Mouse (Mus musculus) limb, embryonic 11.5 days (tissue): Measurements from ENCODE around the gene Fam129b. TPM values are rescaled to one million over a fixed set of nuclear protein-coding genes. Genes with fewer than 3 reads are reported as not detected.

ENCODE experiments used
- ATAC-seq: fragments of 200-750 bp; cut with Nextera tagmentation; 2 replicates; pipeline ENCODE4 v1.8.0; 2017; ENCODE audit warnings: low read depth; ENCODE audit not compliant: insufficient number of reproducible peaks, low FRiP score, low TSS enrichment
- DNase-seq: peaks from one replicate; pipeline ENCODE4 v3.0.0-alpha.2; 2015; ENCODE audit warnings: low spot score
- H3K27ac ChIP-seq: fragments of 300-500 bp; sonication (generic); replicated peaks from 2 replicates; pipeline ENCODE4 v1.5.1; 2014; ENCODE audit warnings: low read depth, mild to moderate bottlenecking, low read length
- H3K27me3 ChIP-seq: fragments of 300-500 bp; sonication (generic); 2 replicates; pipeline ENCODE4 v1.6.1; 2014; ENCODE audit warnings: mild to moderate bottlenecking, low read length, mixed read lengths; ENCODE audit not compliant: control insufficient read depth, insufficient read depth
- H3K36me3 ChIP-seq: fragments of 300-500 bp; sonication (generic); 2 replicates; pipeline ENCODE4 v1.6.1; 2014; ENCODE audit warnings: mild to moderate bottlenecking, low read length, moderate library complexity, mixed read lengths; ENCODE audit not compliant: control insufficient read depth, insufficient read depth
- H3K4me1 ChIP-seq: fragments of 300-500 bp; sonication (generic); 2 replicates; pipeline ENCODE4 v1.6.1; 2014; ENCODE audit warnings: low read length, mixed read lengths; ENCODE audit not compliant: control insufficient read depth, insufficient read depth
- H3K4me2 ChIP-seq: fragments of 300-500 bp; sonication (generic); 2 replicates; pipeline ENCODE4 v1.6.1; 2014; ENCODE audit warnings: low read depth, mild to moderate bottlenecking, moderate library complexity; ENCODE audit not compliant: severe bottlenecking
- H3K4me3 ChIP-seq: fragments of 300-500 bp; sonication (generic); 2 replicates; pipeline ENCODE4 v1.5.1; 2014; ENCODE audit warnings: low read depth, low read length
- H3K9ac ChIP-seq: fragments of 300-500 bp; sonication (generic); 2 replicates; pipeline ENCODE4 v1.6.1; 2014; ENCODE audit warnings: mild to moderate bottlenecking, low read length
- H3K9me3 ChIP-seq: fragments of 300-500 bp; sonication (generic); 2 replicates; pipeline ENCODE4 v1.6.1; 2016; ENCODE audit warnings: low read length; ENCODE audit not compliant: control insufficient read depth
- WGBS: fragments of 180-500 bp; shearing (Covaris S2); extraction: QIAGEN DNeasy Blood & Tissue Kit; methylation state at CpG from one replicate; pipeline ENCODE4 v1.1.7; 2014; 5-methylcytosine and 5-hydroxymethylcytosine counted together
- polyA plus RNA-seq: library from polyadenylated mRNA; unstranded; fragments of >200 nt; fragmentation: Nextera tagmentation; extraction: Ambion mirVana; gene quantifications from 2 replicates; pipeline ENCODE4 v1.2.1, GENCODE M21; 2014

Fam129b gene
- polyA plus RNA-seq, 1 experiment from 2014 or later: 23.2 TPM

- no peak for DNase-seq
- Histone ChIP-seq H3K9ac (no peak overlapping the region), H3K9me3 (no peaks in the 10 kb centered on the region), H3K4me3 (no peak overlapping the region), H3K27me3 (no peaks in the 10 kb centered on the region), H3K36me3 (peaks cover 7% of the 10 kb centered on the region), H3K4me1 (no peaks in the 10 kb centered on the region), H3K27ac (no peak overlapping the region), H3K4me2 (no peak overlapping the region)
- WGBS: 90% methylated on average over 4 of the region's 4 CpGs
- ATAC-seq: no peak
Measured at GRCm38 (mm10) chr2:32940483-32940882, 64.6 kb downstream of the Fam129b start.

DNA sequence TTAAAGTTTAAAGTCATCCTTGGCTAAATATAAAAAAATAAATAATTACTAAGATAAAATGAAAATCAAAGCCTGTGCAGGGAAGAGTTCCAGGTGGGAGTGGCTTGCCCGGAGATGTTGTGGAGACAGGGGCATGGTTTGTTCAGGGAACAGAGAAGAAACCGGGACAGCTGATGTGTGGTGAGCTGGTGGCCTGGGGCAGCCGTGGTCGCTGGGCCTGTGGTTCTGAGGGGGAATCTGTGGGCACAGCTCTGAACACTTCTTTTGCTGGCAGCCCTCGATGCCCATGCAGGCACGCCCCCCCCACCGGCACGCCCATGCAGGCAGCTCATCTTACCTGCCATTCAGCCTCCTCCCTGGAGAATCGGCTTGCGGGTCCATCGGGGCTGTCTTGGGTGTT lies 71.5 kb downstream of the Fam129b start:
- no peaks in the 10 kb centered on the region for H3K4me1 ChIP-seq
- H3K27me3 ChIP-seq: no peaks in the 10 kb centered on the region
- no peak for DNase-seq
- H3K36me3 ChIP-seq: peaks cover 3% of the 10 kb centered on the region; the same call in 1 of the 2 replicates
- no peak overlapping the region for H3K9ac ChIP-seq
- H3K27ac ChIP-seq: no peak overlapping the region
- ATAC-seq: no peak
- no peak overlapping the region for H3K4me3 ChIP-seq
- WGBS: 89% methylated on average over 11 of the region's 11 CpGs
- H3K9me3 ChIP-seq: no peaks in the 10 kb centered on the region
- H3K4me2 ChIP-seq: no peak overlapping the region

DNA sequence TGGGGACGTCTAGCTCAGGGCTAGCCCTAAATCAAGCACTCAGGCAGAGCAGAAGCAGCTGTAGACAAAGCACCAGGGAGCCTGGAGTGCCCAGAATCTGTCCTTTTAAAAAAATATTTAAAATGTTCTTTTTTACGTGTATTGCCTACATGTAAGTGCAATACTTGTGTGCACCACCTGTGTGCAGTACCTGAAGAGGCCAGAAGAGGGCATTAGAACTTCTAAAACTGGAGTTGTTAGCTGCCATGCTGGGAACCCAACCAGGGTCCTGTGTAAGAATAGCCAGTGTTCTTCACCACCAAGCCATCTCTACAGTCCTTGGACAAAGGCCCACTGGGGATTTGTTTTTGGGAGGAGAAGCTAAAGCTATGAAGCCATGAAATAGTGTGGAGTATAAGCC lies 78.7 kb downstream of the Fam129b start:
- WGBS: 86% methylated on average over 2 of the region's 2 CpGs
- no peaks in the 10 kb centered on the region for H3K9me3 ChIP-seq
- H3K27me3 ChIP-seq: no peaks in the 10 kb centered on the region

GRCm38 (mm10) chr2:32957344-32957743 lies 81.4 kb downstream of the Fam129b start:
- Histone ChIP-seq H3K9me3 (no peaks in the 10 kb centered on the region), H3K27ac (no peak overlapping the region), H3K36me3 (peaks cover 5% of the 10 kb centered on the region), H3K27me3 (no peaks in the 10 kb centered on the region), H3K9ac (no peak overlapping the region), H3K4me3 (no peak overlapping the region), H3K4me2 (no peak overlapping the region), H3K4me1 (peaks cover 9% of the 10 kb centered on the region)
- WGBS: 55% methylated on average over 8 of the region's 8 CpGs
- ATAC-seq: no peak
- DNase-seq: peak; percentile 37

More for the DNA sequence above, 78.7 kb downstream of the Fam129b start:
- H3K27ac ChIP-seq: no peak overlapping the region
- DNase-seq: no peak
- 0 out of 2 replicates have a peak, but pooled peaks cover 2% of the 10 kb centered on the region for H3K4me1 ChIP-seq
- no peak overlapping the region for H3K9ac ChIP-seq
- no peak overlapping the region for H3K4me2 ChIP-seq
- ATAC-seq: no peak
- no peak overlapping the region for H3K4me3 ChIP-seq
- peaks cover 8% of the 10 kb centered on the region for H3K36me3 ChIP-seq

DNA sequence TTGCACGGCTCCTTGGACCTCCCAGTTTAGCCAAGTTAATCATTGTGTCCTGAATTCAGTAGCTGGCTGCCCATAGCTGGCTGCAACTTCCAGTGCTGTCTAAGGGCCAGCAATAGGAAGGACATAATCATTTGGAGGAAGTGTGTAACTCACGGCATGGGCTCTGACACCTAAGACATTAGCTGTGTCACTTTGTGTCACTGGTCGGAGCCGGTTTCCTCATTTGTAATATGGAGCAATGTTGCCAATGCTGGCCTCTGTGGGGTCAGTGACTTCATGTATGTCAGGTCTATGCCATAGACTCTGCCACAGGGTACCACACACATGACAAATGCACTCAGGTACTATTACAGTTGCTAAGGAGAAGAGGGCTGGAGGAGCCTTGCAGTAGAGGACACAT lies 84.4 kb downstream of the Fam129b start:
- Histone ChIP-seq H3K4me3 (no peak overlapping the region), H3K36me3 (peaks cover 13% of the 10 kb centered on the region), H3K9me3 (no peaks in the 10 kb centered on the region), H3K4me2 (peak overlapping the region; percentile 68; the same call in 1 of the 2 replicates), H3K4me1 (peaks cover 15% of the 10 kb centered on the region), H3K27me3 (no peaks in the 10 kb centered on the region), H3K27ac (no peak overlapping the region), H3K9ac (no peak overlapping the region)
- no peak for DNase-seq
- no peak for ATAC-seq
- WGBS: 93% methylated on average over 4 of the region's 4 CpGs

DNA sequence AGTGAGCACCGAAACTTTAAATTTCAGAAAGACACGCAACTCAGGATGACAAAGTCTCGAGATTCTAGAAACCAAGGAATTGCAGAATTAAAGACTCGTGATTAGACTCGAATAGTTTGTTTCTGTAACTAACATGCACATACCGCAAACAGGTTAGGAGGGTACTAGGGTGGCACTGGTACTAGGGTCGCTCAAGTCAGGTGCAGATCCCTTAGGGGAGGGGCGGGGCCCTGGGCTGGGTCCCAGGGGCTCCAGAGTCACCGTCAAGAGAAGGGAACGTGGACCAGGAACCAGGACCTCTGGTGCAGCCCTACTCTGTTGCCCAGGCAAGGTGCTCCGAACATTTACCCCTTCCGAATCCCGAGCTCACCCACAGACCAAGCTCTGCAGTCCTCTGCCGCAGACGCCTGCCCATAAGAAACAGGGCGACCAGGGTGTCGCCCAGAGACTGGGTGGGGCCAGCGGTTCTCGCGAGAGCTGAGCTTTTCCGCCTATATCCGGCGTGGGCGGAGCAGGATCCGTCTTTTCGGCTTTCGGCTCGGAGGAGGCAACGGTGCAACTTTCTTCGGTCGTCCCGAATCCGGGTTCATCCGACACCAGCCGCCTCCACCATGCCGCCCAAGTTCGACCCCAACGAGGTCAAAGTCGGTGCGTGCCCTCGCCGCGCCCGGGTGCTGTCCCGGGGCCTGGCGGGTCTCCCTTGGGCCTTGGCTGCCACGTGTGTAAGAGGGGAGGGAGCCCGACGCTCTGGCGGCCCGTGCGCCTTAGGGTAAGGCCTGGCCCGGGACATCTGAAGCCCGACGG lies 85.5 kb downstream of the Fam129b start, which contains the start of the genes Rpl12 and Lrsam1:
TSS of gene Rpl12 (plus strand) at position 368 of the 804 bp plus-strand sequence.
TSS of gene Lrsam1 (minus strand) at position 423 of the 804 bp plus-strand sequence.
- Histone ChIP-seq H3K9ac (peak within 1 kb of the TSS; percentile 90), H3K4me1 (peaks cover 16% of the 10 kb centered on the region), H3K27ac (peak within 1 kb of the TSS; percentile 57), H3K9me3 (no peaks in the 10 kb centered on the region), H3K36me3 (peaks cover 13% of the 10 kb centered on the region), H3K4me3 (peak within 1 kb of the TSS; percentile 75), H3K4me2 (peak within 1 kb of the TSS; percentile 68), H3K27me3 (no peaks in the 10 kb centered on the region)
- peak; percentile 95 for DNase-seq
- ATAC-seq: peak; percentile 90
- 3% methylated on average over 55 of the region's 55 CpGs for WGBS

- Histone ChIP-seq H3K36me3 (peaks cover 13% of the 10 kb centered on the region), H3K27ac (peak overlapping the region; percentile 57), H3K9me3 (no peaks in the 10 kb centered on the region), H3K4me3 (peak overlapping the region; percentile 75), H3K4me2 (peak overlapping the region; percentile 65), H3K27me3 (no peaks in the 10 kb centered on the region), H3K9ac (peak overlapping the region; percentile 90), H3K4me1 (peaks cover 17% of the 10 kb centered on the region)
- no peak for ATAC-seq
- under 1% methylated on average over 33 of the region's 33 CpGs for WGBS
- DNase-seq: peak; percentile 57
Measured at GRCm38 (mm10) chr2:32962062-32962874, 86.4 kb downstream of the Fam129b start.

DNA sequence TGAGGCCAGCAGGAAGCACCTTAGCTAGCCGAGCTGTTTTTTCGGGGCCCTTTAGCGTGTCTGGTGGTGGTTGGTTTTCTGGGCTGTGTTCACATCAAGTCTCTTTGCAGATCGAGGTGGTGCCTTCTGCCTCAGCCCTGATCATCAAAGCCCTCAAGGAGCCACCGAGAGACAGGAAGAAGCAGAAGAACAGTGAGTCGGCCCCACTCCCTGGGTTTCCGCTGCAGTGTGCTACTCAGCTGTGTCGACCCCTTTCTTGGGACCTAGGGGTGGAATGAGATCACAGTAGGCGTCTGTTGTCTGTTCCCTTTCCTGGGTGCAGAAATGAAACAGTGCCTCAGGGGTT lies 86.9 kb downstream of the Fam129b start:
- WGBS: 7% methylated on average over 9 of the region's 9 CpGs
- peaks cover 20% of the 10 kb centered on the region for H3K4me1 ChIP-seq

More for the DNA sequence above, 86.9 kb downstream of the Fam129b start:
- Histone ChIP-seq H3K9me3 (no peaks in the 10 kb centered on the region), H3K4me3 (peak overlapping the region; percentile 75), H3K27ac (no peak overlapping the region), H3K9ac (peak overlapping the region; percentile 90), H3K4me2 (peak overlapping the region; percentile 65), H3K36me3 (peaks cover 13% of the 10 kb centered on the region), H3K27me3 (no peaks in the 10 kb centered on the region)
- ATAC-seq (no peak), DNase-seq (no peak)
